Mouse (Mus musculus): Measurements from ENCODE around the gene Hace1. TPM values are rescaled to one million over a fixed set of nuclear protein-coding genes. Genes with fewer than 3 reads are reported as not detected.

Hace1 gene
- polyA plus RNA-seq, 1 experiment from 2014 or later = 22.9 TPM

- H3K9me3 ChIP-seq (ENCODE audit: control insufficient read depth, low read length) = no peaks in the 10 kb centered on the region
- 61% methylated on average over 4 of the region's 4 CpGs for WGBS
- no peak overlapping the region for H3K4me3 ChIP-seq (ENCODE audit: low read depth, low read length)
- H3K4me1 ChIP-seq (replicated peaks; ENCODE audit: control insufficient read depth, insufficient read depth, low read length) = no peaks in the 10 kb centered on the region
- peak; percentile 7 for DNase-seq (ENCODE audit: low spot score)
- no peak overlapping the region for H3K27ac ChIP-seq (ENCODE audit: low read depth, low read length)
- H3K27me3 ChIP-seq (ENCODE audit: control insufficient read depth, insufficient read depth, low read length) = no peaks in the 10 kb centered on the region
- H3K36me3 ChIP-seq (ENCODE audit: control insufficient read depth, insufficient read depth, low read length) = no peaks in the 10 kb centered on the region
- no peak overlapping the region for H3K4me2 ChIP-seq (replicated peaks; ENCODE audit: low read depth, low read length)
- H3K9ac ChIP-seq (ENCODE audit: low read depth, low read length) = no peak overlapping the region
- peak; percentile 58; the same call in 1 of the 2 replicates for ATAC-seq (ENCODE audit: low FRiP score)
Measured at GRCm38 (mm10) chr10:45711348-45711747, 133.7 kb downstream of the Hace1 start.

Other genes starting within 250 kb of the Hace1 start
- 1.9 and 2.4 TPM in 2 replicates for gene Bves, start 242.1 kb upstream of the Hace1 start, polyA plus RNA-seq (2014; fragmentation: Nextera tagmentation; extraction: Ambion mirVana)
- 14.8 and 17.1 TPM in 2 replicates for gene Lin28b, start 91.4 kb upstream of the Hace1 start, polyA plus RNA-seq (2014; fragmentation: Nextera tagmentation; extraction: Ambion mirVana)

All from hindbrain, embryonic 11.5 days (tissue).